Mouse (Mus musculus) kidney, adult 2 months (tissue): ENCODE results near the gene Pfn1.

ENCODE experiments used
- CTCF ChIP-seq: fragments of 200-500 bp; conservative IDR thresholded peaks from 2 replicates; pipeline ENCODE4 v1.5.1; 2011; ENCODE audit warnings: low read depth, mild to moderate bottlenecking, control low read depth, low read length, moderate library complexity, mixed read lengths; ENCODE audit not compliant: insufficient read depth, insufficient read length
- POLR2A ChIP-seq: fragments of 200-500 bp; IDR thresholded peaks from one replicate; pipeline ENCODE4 v1.6.1; 2011; ENCODE audit warnings: low read depth, low read length, control low read depth

DNA sequence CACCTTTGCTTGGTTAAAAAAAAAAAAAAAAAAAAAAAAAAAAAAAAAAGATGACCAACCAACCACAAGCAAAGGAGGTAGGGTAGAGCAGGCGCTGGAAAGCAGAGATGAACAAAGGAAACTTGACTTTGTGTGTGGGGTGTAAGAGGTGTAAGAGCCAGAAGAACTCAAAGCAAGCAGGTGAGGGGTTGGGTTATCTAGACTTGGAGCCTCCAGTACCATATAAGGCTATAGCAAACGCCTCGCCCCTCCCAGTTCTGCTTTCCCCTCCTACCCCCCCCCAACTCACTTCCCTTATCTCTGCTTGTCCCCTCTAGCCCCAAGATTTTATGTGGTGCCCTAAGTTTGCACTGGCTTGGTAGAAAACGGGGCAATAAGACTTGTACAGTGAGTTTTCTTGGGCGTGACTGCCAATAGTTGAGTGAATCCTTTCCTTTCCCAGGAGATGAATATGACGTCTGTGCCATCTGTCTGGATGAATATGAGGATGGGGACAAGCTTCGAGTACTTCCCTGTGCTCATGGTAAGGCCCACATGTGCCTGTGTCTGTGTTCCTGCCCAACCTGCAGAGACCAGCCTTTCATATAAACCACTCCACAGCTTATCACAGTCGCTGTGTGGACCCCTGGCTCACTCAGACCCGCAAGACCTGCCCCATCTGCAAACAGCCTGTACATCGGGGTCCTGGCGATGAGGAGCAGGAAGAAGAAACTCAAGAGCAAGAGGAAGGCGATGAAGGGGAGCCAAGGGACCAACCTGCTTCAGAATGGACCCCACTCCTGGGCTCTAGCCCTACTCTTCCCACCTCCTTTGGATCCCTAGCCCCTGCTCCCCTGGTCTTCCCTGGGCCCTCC is 3.9 kb downstream of the Pfn1 start:
- no peak for TF ChIP-seq POLR2A
- no peak for TF ChIP-seq CTCF
